Mouse (Mus musculus) limb, embryonic 15.5 days (tissue): ENCODE measurements around the gene Ift88. TPM values are rescaled to one million over a fixed set of nuclear protein-coding genes. Genes with fewer than 3 reads are reported as not detected.

ENCODE experiments used
- ATAC-seq: fragments of 200-750 bp; cut with Nextera tagmentation; 2 replicates; pipeline ENCODE4 v1.8.0; 2017; ENCODE audit warnings: low read depth, moderate TSS enrichment; ENCODE audit not compliant: insufficient number of reproducible peaks, low FRiP score, low TSS enrichment
- H3K27ac ChIP-seq: fragments of 300-500 bp; sonication (generic); 2 replicates; pipeline ENCODE4 v1.5.1; 2015; ENCODE audit warnings: moderate library complexity, mild to moderate bottlenecking, inconsistent platforms
- H3K27me3 ChIP-seq: fragments of 300-500 bp; sonication (generic); 2 replicates; pipeline ENCODE4 v1.6.1; 2015; ENCODE audit warnings: inconsistent platforms
- H3K36me3 ChIP-seq: fragments of 300-500 bp; sonication (generic); 2 replicates; pipeline ENCODE4 v1.6.1; 2015; ENCODE audit warnings: inconsistent platforms
- H3K4me1 ChIP-seq: fragments of 300-500 bp; sonication (generic); 2 replicates; pipeline ENCODE4 v1.6.1; 2015; ENCODE audit warnings: inconsistent platforms
- H3K4me2 ChIP-seq: fragments of 300-500 bp; sonication (generic); 2 replicates; pipeline ENCODE4 v1.6.1; 2015; ENCODE audit warnings: mild to moderate bottlenecking, inconsistent platforms
- H3K4me3 ChIP-seq: fragments of 300-500 bp; sonication (generic); 2 replicates; pipeline ENCODE4 v1.5.1; 2015; ENCODE audit warnings: mild to moderate bottlenecking, inconsistent platforms
- H3K9ac ChIP-seq: fragments of 300-500 bp; sonication (generic); 2 replicates; pipeline ENCODE4 v1.6.1; 2015; ENCODE audit warnings: inconsistent platforms
- H3K9me3 ChIP-seq: fragments of 300-500 bp; sonication (generic); 2 replicates; pipeline ENCODE4 v1.6.1; 2016; ENCODE audit warnings: inconsistent platforms
- WGBS: fragments of 180-500 bp; shearing (Covaris S2); methylation state at CpG from one replicate; pipeline ENCODE4 v1.1.7; 2015; 5-methylcytosine and 5-hydroxymethylcytosine counted together
- polyA plus RNA-seq: library from polyadenylated mRNA; unstranded; fragments of >200 nt; fragmentation: Nextera tagmentation; extraction: Ambion mirVana; gene quantifications from 2 replicates; pipeline ENCODE4 v1.2.1, GENCODE M21; 2015

Gene Ift88
- polyA plus RNA-seq, 1 experiment from 2014 or later: 15.9 TPM

DNA sequence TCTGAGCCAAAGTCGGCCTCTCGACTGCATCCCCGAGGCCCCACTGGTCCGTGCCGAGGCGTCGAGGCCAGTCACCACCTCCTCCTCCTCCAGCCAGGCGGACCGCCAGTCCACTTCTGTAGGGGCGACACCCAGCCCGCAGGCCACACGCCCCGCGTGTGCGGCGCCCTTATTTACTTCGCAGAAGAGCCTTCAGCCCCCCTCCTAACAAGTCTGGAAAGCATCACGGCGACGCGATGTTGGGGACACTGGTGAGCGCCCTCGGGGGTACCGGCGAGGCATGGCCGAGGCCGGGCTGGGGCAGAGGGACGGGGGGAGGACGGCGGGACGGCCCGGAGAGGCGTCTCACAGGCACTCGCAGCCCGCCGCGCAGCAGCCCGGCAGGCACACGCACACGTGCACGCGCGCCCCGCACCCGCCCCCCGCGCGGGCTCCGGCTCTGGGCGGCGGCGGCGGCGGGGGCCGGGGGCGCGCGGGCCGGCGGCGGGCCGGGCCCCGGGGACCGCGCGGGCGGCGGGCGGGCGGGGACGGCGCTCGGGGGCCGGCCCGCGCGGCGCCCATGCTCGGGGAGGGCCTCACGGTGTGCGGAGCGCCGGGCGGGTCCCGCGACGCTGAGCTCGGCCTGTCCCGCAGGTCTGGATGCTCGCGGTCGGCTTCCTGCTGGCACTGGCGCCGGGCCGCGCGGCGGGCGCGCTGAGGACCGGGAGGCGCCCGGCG is 101.0 kb downstream of the Ift88 start, which contains the start of gene Il17d:
Gene Il17d (plus strand): TSS at position 107 of the 717 bp plus-strand sequence.
- peak within 1 kb of the TSS; percentile 69 for H3K4me3 ChIP-seq
- ATAC-seq: no peak
- H3K4me2 ChIP-seq: peak within 1 kb of the TSS; percentile 81
- peaks cover 25% of the 10 kb centered on the region for H3K4me1 ChIP-seq
- peak within 1 kb of the TSS; percentile 63 for H3K9ac ChIP-seq
- H3K27me3 ChIP-seq: no peaks in the 10 kb centered on the region
- peak within 1 kb of the TSS; percentile 86 for H3K27ac ChIP-seq
- H3K9me3 ChIP-seq: no peaks in the 10 kb centered on the region
- WGBS: under 1% methylated on average over 69 of the region's 104 CpGs
- H3K36me3 ChIP-seq: no peaks in the 10 kb centered on the region; the same call in 1 of the 2 replicates

DNA sequence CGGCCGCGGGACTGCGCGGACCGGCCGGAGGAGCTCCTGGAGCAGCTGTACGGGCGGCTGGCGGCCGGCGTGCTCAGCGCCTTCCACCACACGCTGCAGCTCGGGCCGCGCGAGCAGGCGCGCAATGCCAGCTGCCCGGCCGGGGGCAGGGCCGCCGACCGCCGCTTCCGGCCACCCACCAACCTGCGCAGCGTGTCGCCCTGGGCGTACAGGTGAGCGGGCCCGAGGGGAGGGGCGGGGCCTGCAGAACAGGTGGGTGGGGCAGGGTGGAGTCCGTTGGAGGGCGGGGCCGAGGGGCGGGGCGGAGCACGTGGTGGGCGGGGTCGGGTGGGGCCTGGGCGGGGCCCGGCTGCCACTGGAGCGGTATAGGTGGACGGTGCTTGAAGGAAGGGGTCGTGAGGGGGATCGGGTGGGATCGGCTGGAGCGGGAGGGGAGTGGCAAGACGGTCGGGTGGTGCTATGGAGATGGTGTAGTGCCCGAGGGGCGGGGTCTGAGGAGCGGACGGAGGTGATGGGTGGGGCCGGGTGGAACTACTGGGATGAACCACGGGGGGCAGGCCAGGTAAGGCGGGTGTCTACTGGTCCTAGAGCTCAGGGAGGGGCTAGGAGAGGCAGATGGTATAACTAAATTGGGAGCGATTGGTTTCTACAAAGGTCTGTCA is 101.7 kb downstream of the Ift88 start:
- peak; percentile 76 for ATAC-seq
- Histone ChIP-seq H3K9ac (peak overlapping the region; percentile 63), H3K9me3 (no peaks in the 10 kb centered on the region), H3K4me1 (peaks cover 25% of the 10 kb centered on the region), H3K36me3 (no peaks in the 10 kb centered on the region; the same call in 1 of the 2 replicates), H3K27me3 (no peaks in the 10 kb centered on the region), H3K4me3 (peak overlapping the region; percentile 69), H3K4me2 (peak overlapping the region; percentile 81), H3K27ac (peak overlapping the region; percentile 81)
- under 1% methylated on average over 55 of the region's 60 CpGs for WGBS

DNA sequence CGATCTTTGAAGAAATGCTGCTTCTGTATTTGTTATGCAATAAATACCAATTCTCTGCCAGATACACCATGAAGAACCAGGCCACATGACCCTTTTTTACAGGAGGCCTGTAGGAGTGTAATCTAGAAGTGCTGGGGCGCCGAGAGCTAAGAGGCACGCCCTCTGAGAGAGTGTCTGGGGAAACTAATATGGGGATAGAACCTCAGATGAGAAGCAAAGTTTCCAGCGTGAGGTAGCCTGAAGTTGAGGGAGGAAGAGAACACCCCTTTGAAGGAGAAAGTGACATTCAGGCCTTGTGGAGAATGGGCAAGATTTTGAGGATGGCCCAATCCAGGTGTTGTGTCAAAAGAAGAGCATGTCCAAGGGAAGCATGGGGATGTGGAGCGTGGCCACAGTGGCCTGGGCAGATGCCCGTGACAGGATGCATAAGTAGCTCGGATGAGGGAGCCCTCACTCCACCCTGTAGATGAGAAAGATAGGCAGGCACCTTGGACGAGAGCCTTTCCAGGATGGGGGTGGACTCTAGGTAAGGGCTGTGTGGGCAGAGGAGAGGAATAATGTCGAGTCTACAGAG is 102.3 kb downstream of the Ift88 start:
- 46% methylated on average over 10 of the region's 10 CpGs for WGBS
- H3K27ac ChIP-seq: no peak overlapping the region
- ATAC-seq: no peak

DNA sequence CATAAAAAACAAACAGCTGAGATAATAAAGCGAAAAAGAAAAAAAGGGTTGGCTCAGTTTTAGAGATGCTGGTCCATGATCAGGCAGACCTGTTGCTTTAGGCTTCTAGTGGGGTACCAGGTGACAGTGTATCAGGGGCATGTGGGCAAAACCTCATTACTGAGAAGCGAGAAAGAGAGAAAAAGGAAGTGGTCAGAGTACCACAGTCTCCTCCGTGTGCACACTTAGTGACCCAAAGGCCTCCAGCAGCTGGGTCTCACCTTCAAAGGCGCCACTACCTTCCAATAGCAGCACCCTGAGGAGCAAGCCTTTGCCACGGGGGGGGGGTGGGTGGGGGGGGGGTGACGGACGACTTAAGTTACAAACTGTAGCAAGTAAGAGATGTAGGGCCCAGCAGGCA is 103.3 kb downstream of the Ift88 start:
- 41% methylated on average over 7 of the region's 7 CpGs for WGBS
- no peaks in the 10 kb centered on the region; the same call in 1 of the 2 replicates for H3K36me3 ChIP-seq

More for the DNA sequence above, 102.3 kb downstream of the Ift88 start:
- peak overlapping the region; percentile 69 for H3K4me3 ChIP-seq
- H3K36me3 ChIP-seq: no peaks in the 10 kb centered on the region; the same call in 1 of the 2 replicates
- H3K4me2 ChIP-seq: peak overlapping the region; percentile 81
- H3K9ac ChIP-seq: no peak overlapping the region
- H3K9me3 ChIP-seq: no peaks in the 10 kb centered on the region
- H3K27me3 ChIP-seq: no peaks in the 10 kb centered on the region
- peaks cover 25% of the 10 kb centered on the region for H3K4me1 ChIP-seq

DNA sequence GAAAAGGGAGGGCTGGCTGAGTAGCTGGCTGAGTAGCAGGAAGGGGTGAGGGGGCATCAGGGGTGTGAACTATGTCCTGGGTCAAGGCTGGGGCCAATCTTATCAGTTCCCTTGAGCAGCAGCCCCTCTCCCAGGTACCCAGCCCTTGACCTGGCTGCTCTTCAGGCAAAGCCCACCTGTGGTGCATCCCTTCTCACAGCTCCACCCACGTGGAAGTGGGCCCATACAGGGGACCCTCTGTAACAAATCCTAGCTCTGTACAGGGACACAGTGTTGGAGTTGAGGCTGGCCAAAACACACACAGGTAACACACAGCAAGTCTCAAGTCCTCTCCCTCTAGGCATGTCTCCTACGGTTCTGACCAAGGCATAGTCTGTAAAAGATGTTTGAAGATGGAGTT is 103.7 kb downstream of the Ift88 start:
- WGBS: 52% methylated on average over 2 of the region's 2 CpGs
- ATAC-seq: no peak
- H3K9me3 ChIP-seq: no peaks in the 10 kb centered on the region

More for the DNA sequence above, 103.3 kb downstream of the Ift88 start:
- no peak overlapping the region for H3K4me3 ChIP-seq
- no peaks in the 10 kb centered on the region for H3K9me3 ChIP-seq
- H3K4me2 ChIP-seq: no peak overlapping the region
- H3K27ac ChIP-seq: no peak overlapping the region
- ATAC-seq: no peak
- peaks cover 25% of the 10 kb centered on the region for H3K4me1 ChIP-seq
- no peaks in the 10 kb centered on the region for H3K27me3 ChIP-seq
- no peak overlapping the region for H3K9ac ChIP-seq

GRCm38 (mm10) chr14:57529086-57529785 is 105.4 kb downstream of the Ift88 start:
- no peak for ATAC-seq
- Histone ChIP-seq H3K4me3 (no peak overlapping the region), H3K36me3 (no peaks in the 10 kb centered on the region), H3K27ac (no peak overlapping the region), H3K4me1 (peaks cover 30% of the 10 kb centered on the region), H3K9ac (no peak overlapping the region), H3K27me3 (no peaks in the 10 kb centered on the region), H3K4me2 (no peak overlapping the region), H3K9me3 (no peaks in the 10 kb centered on the region)
- 47% methylated on average over 10 of the region's 10 CpGs for WGBS

More for the DNA sequence above, 103.7 kb downstream of the Ift88 start:
- Histone ChIP-seq H3K27ac (no peak overlapping the region), H3K4me1 (peaks cover 25% of the 10 kb centered on the region), H3K4me3 (no peak overlapping the region), H3K9ac (no peak overlapping the region), H3K27me3 (no peaks in the 10 kb centered on the region), H3K36me3 (no peaks in the 10 kb centered on the region), H3K4me2 (no peak overlapping the region)

DNA sequence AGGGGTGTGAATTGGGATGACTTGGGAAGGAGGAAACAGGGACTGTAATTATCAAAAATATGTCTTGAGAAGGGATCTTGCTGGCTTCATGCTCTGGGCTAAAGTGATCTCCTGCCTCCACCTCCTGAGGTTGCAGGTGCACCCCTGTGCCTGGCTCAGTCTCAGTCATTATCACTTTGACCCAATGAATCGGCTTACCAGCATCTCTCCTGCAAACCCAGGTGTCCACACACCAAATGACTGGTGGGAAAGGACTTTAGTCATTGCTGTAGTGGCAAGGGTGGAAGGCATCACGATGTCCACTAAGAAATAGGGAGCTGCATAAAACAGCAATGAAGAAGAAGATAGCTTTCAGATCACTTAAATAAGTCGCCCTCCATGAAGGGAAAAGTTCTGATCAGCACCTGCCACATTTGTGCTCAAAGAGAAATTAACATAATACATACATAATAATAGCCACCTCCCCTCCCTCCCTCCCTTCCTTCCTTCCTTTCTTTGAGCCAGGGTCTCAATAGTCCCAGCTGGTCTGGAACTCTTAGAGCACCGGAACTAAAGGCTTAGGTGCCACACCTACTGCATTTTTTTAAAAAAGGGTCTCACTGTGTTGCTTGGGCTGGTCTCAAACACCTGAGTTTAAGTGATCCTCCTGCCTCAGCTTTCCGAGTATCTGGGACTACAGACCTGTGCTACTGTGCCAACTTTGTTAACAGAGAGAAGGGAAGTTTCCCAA is 106.1 kb downstream of the Ift88 start:
- Histone ChIP-seq H3K4me2 (no peak overlapping the region), H3K27ac (no peak overlapping the region), H3K27me3 (no peaks in the 10 kb centered on the region), H3K9ac (no peak overlapping the region), H3K36me3 (no peaks in the 10 kb centered on the region), H3K4me3 (no peak overlapping the region), H3K4me1 (peaks cover 34% of the 10 kb centered on the region), H3K9me3 (no peaks in the 10 kb centered on the region)
- 72% methylated on average over 5 of the region's 5 CpGs for WGBS
- no peak for ATAC-seq

- Histone ChIP-seq H3K4me1 (peaks cover 41% of the 10 kb centered on the region), H3K9ac (no peak overlapping the region), H3K4me2 (no peak overlapping the region), H3K4me3 (no peak overlapping the region), H3K9me3 (no peaks in the 10 kb centered on the region), H3K27me3 (no peaks in the 10 kb centered on the region), H3K36me3 (no peaks in the 10 kb centered on the region), H3K27ac (no peak overlapping the region)
- 89% methylated on average over 3 of the region's 3 CpGs for WGBS
- ATAC-seq: no peak
These were observed 108.7 kb downstream of the Ift88 start for GRCm38 (mm10) chr14:57532577-57532976.

DNA sequence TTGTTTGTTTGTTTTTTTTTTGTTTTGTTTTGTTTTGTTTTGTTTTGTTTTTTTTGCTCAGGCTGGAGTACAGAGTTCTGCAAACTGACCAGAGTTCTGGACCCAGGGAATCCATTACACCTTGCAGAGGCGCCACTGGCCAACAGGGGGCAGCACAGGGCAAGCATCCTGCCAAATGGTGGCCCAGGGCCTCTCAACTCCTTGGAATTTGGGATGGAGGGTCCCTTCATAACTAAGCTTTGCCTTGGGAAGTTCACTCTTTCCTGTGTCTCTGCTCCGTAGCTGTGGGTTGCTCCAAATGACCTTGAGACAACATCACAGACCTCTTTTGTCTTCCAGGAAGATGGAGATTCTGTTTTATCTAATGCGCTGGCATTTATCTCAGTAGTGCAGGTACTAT is 109.4 kb downstream of the Ift88 start:
- H3K9ac ChIP-seq: no peak overlapping the region
- H3K4me1 ChIP-seq: peaks cover 46% of the 10 kb centered on the region
- no peaks in the 10 kb centered on the region for H3K27me3 ChIP-seq
- WGBS: 50% methylated on average over 3 of the region's 3 CpGs
- no peak overlapping the region for H3K27ac ChIP-seq
- no peak for ATAC-seq
- H3K9me3 ChIP-seq: no peaks in the 10 kb centered on the region
- no peak overlapping the region for H3K4me2 ChIP-seq
- H3K4me3 ChIP-seq: no peak overlapping the region
- H3K36me3 ChIP-seq: no peaks in the 10 kb centered on the region

DNA sequence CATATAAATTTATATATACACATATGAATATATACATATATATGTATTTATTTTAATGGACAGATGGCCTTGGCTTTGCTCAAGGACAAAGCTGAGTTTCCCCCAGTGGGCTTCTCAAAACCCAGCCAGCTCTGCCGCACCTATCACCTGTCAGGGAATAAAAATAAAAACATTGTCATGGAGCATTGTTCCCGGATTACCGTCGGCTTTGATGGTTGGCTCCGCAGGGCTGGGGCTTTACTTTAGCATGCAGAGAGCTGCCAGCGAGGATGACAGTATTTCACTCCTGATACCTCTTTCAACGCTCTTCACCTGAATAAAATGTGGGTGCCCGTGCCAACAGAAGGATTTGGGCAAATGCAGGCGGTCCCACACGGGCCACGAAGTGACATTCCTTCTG is 110.0 kb downstream of the Ift88 start:
- 29% methylated on average over 11 of the region's 11 CpGs for WGBS
- no peaks in the 10 kb centered on the region for H3K9me3 ChIP-seq
- H3K4me3 ChIP-seq: no peak overlapping the region
- no peak for ATAC-seq
- H3K4me2 ChIP-seq: no peak overlapping the region
- H3K36me3 ChIP-seq: no peaks in the 10 kb centered on the region
- H3K27ac ChIP-seq: peak overlapping the region; percentile 86
- H3K27me3 ChIP-seq: no peaks in the 10 kb centered on the region
- peaks cover 44% of the 10 kb centered on the region for H3K4me1 ChIP-seq
- no peak overlapping the region for H3K9ac ChIP-seq

GRCm38 (mm10) chr14:57534346-57534745 is 110.5 kb downstream of the Ift88 start:
- 15% methylated on average over 5 of the region's 5 CpGs for WGBS
- ATAC-seq: no peak

More at GRCm38 (mm10) chr14:57534346-57534745, 110.5 kb downstream of the Ift88 start:
- Histone ChIP-seq H3K27me3 (no peaks in the 10 kb centered on the region), H3K27ac (peak overlapping the region; percentile 86), H3K4me3 (no peak overlapping the region), H3K4me2 (no peak overlapping the region), H3K9ac (no peak overlapping the region), H3K9me3 (no peaks in the 10 kb centered on the region), H3K36me3 (no peaks in the 10 kb centered on the region), H3K4me1 (peaks cover 40% of the 10 kb centered on the region)
